Mouse (Mus musculus): ENCODE data around the gene Olfr338. TPM values are rescaled to one million over a fixed set of nuclear protein-coding genes. Genes with fewer than 3 reads are reported as not detected.
"Not testable (repeated sequence)": the region's sequence is repeated elsewhere in the genome, so short reads cannot be mapped to it uniquely, and the experiment has no call there.

Gene Olfr338
- total RNA-seq (2021) = not detected
- not detected in 2 replicates for polyA plus RNA-seq (2012; rRNA removed)
- long read RNA-seq = 0 reads

GRCm38 (mm10) chr2:36373219-36373618 lies at the start of gene Olfr338:
Olfr338 (plus strand) TSS chr2:36373519.
- no peak for DNase-seq

DNA sequence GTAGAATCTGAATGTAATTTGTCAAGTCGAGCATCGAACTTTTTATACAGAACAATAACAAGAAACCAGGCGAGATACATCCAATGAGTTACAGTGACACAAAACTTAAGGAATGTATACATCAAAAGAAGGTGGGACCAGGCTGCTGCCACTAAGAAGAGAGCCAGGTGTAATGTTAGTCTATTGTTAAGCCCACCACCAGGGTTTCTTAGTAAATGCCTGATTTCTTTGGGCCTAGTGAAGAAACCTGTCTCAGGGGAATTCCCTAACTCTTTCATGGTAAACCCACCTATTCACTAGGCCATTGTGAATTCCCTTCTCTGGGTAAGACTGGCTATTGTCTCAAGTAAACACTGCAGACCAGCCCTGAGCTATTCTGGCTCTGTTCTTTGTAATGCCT lies 41.9 kb downstream of the Olfr338 start:
- not testable (repeated sequence) for DNase-seq

- not testable (repeated sequence) for DNase-seq
Measured at GRCm38 (mm10) chr2:36415591-36415990, 42.3 kb downstream of the Olfr338 start.

- no peak for DNase-seq
Measured at GRCm38 (mm10) chr2:36418647-36419046, 45.3 kb downstream of the Olfr338 start, which contains the start of gene Olfr339. Olfr339 (plus strand) TSS chr2:36418947.

Other genes with a start within 250 kb of the Olfr338 start
- 10 to 100 TPM; 24.0 to 31.8 TPM for gene Mrrf, start 237.1 kb upstream of the Olfr338 start, total RNA-seq (2021)
- 18.5 and 22.2 TPM in 2 replicates for gene Mrrf, start 237.1 kb upstream of the Olfr338 start, polyA plus RNA-seq (2012; rRNA removed)
- 10 to 100 TPM; 27.0 to 27.1 TPM for gene Rbm18, start 236.7 kb upstream of the Olfr338 start, total RNA-seq (2021)
- gene Rbm18, start 236.7 kb upstream of the Olfr338 start, polyA plus RNA-seq (2012; rRNA removed) = 3.2 and 3.6 TPM in 2 replicates
- gene Ptgs1, start 143.1 kb upstream of the Olfr338 start, total RNA-seq (2021) = 10 to 100 TPM; 15.0 to 15.6 TPM
- 17.9 and 26.2 TPM in 2 replicates for gene Ptgs1, start 143.1 kb upstream of the Olfr338 start, polyA plus RNA-seq (2012; rRNA removed)
- not detected for gene Olfr339, start 45.4 kb downstream of the Olfr338 start, total RNA-seq (2021)
- gene Olfr339, start 45.4 kb downstream of the Olfr338 start, polyA plus RNA-seq (2012; rRNA removed) = not detected in 2 replicates
- gene Olfr340, start 79.1 kb downstream of the Olfr338 start, total RNA-seq (2021) = not detected
- gene Olfr340, start 79.1 kb downstream of the Olfr338 start, polyA plus RNA-seq (2012; rRNA removed) = not detected in 2 replicates
- gene Olfr341, start 108.9 kb downstream of the Olfr338 start, total RNA-seq (2021) = not detected
- not detected in 2 replicates for gene Olfr341, start 108.9 kb downstream of the Olfr338 start, polyA plus RNA-seq (2012; rRNA removed)
- gene Olfr342, start 151.5 kb downstream of the Olfr338 start, total RNA-seq (2021) = not detected
- not detected in 2 replicates for gene Olfr342, start 151.5 kb downstream of the Olfr338 start, polyA plus RNA-seq (2012; rRNA removed)
- gene Olfr344, start 193.1 kb downstream of the Olfr338 start, total RNA-seq (2021) = not detected
- not detected in 2 replicates for gene Olfr344, start 193.1 kb downstream of the Olfr338 start, polyA plus RNA-seq (2012; rRNA removed)